Mouse (Mus musculus): ENCODE results near the gene Meox1. TPM values are rescaled to one million over a fixed set of nuclear protein-coding genes. Genes with fewer than 3 reads are reported as not detected.
A peak's percentile ranks its signal among the peaks of the same experiment; 100 is the strongest.

Meox1 gene
- polyA plus RNA-seq, 1 experiment, result 4.8 TPM

DNA sequence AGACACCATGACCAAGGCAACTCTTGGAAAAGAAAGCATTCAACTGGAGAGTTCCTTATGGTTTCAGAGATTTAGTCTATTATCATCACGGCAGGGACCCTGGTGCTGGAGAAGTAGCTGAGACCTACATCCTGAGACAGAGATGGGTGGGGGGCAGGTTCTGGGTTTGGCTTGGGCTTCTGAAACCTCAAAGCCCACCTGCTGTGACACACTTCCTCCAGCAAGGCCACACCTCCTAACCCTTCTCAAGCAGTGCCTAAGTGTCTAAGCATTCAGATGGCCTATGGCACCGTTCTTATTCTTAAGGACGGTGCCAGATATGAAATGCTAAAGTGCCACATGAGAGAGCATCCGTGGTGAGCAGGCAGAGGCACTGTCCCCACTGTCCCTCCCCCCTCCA lies 4.2 kb upstream of the Meox1 start:
- no peaks in the 10 kb centered on the region for H3K36me3 ChIP-seq (ENCODE audit: control insufficient read depth, insufficient read depth, low read length)
- H3K4me3 ChIP-seq (ENCODE audit: insufficient read depth, low read depth, low read length), result no peak overlapping the region
- no peak for DNase-seq
- WGBS, result 89% methylated on average over 4 of the region's 4 CpGs
- H3K27ac ChIP-seq (ENCODE audit: insufficient read depth, low read depth, low read length), result no peak overlapping the region
- TF ChIP-seq POLR2A (IDR thresholded peaks at IDR 0.05; ENCODE audit: low read depth, low read length) (no peak), CTCF (conservative IDR thresholded peaks at IDR 0.05; ENCODE audit: insufficient read depth, insufficient read length, low read depth, low read length) (no peak)
- no peaks in the 10 kb centered on the region for H3K4me1 ChIP-seq (ENCODE audit: control insufficient read depth, insufficient read depth, low read length)
- H3K27me3 ChIP-seq (replicated peaks; ENCODE audit: control insufficient read depth, insufficient read depth, low read length), result no peaks in the 10 kb centered on the region

GRCm38 (mm10) chr11:101896546-101897361 lies 2.6 kb upstream of the Meox1 start:
- TF ChIP-seq POLR2A (IDR thresholded peaks at IDR 0.05; ENCODE audit: low read depth, low read length) (no peak), CTCF (conservative IDR thresholded peaks at IDR 0.05; ENCODE audit: insufficient read depth, insufficient read length, low read depth, low read length) (no peak)
- Histone ChIP-seq H3K27ac (ENCODE audit: insufficient read depth, low read depth, low read length) (no peak overlapping the region), H3K36me3 (ENCODE audit: control insufficient read depth, insufficient read depth, low read length) (no peaks in the 10 kb centered on the region), H3K27me3 (replicated peaks; ENCODE audit: control insufficient read depth, insufficient read depth, low read length) (no peaks in the 10 kb centered on the region), H3K4me3 (ENCODE audit: insufficient read depth, low read depth, low read length) (no peak overlapping the region), H3K4me1 (ENCODE audit: control insufficient read depth, insufficient read depth, low read length) (no peaks in the 10 kb centered on the region)
- WGBS, result 35% methylated on average over 13 of the region's 13 CpGs
- DNase-seq, result peak; percentile 91

DNA sequence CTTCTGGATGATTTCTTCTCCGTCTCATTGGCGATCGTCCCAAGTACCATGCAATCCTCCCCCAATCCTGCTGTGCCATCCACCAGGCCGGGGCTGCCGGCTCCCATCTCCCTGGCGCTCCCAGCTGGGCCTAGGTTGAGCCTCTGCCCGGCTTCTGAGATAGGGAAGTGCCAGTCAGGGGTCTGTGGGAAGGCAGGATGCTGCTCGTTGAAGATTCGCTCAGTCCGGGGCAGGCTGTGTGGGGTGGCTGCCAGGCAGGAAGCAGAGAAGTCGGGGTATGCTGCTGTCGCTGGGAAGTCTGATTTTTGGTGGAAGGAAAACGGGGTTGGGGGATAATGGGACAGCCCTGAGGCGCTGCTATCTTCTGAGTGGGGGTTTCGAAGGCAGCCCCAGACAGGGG lies 614 bp downstream of the Meox1 start:
- Histone ChIP-seq H3K4me1 (ENCODE audit: control insufficient read depth, insufficient read depth, low read length) (no peaks in the 10 kb centered on the region), H3K36me3 (ENCODE audit: control insufficient read depth, insufficient read depth, low read length) (no peaks in the 10 kb centered on the region), H3K4me3 (ENCODE audit: insufficient read depth, low read depth, low read length) (peak overlapping the region; percentile 36), H3K27me3 (replicated peaks; ENCODE audit: control insufficient read depth, insufficient read depth, low read length) (no peaks in the 10 kb centered on the region; the same call in 1 of the 2 replicates), H3K27ac (ENCODE audit: insufficient read depth, low read depth, low read length) (peak overlapping the region; percentile 48)
- DNase-seq, result peak; percentile 58
- no peak for TF ChIP-seq POLR2A (IDR thresholded peaks at IDR 0.05; ENCODE audit: low read depth, low read length)
- TF ChIP-seq CTCF (conservative IDR thresholded peaks at IDR 0.05; ENCODE audit: insufficient read depth, insufficient read length, low read depth, low read length), result no peak
- WGBS, result 25% methylated on average over 15 of the region's 15 CpGs

DNA sequence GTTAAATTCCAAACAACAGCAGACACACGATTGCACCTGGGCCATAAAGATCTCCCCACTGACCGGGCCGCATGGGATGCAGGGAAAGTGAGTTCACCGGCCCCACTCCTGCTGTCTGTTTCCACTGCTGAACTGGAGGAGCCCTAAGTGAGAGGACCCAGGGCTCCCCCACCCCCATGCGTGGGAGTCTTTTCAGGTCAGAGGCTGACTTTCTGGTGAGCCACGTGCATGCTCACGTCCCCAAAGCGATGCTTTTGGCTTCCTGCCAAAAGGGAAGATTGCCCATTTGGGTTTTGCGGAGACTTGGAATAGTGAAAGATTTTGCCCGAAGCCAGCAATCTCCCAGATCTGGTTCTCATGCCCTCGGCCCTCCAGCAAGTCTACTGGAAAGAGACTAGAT lies 2.7 kb downstream of the Meox1 start:
- peak; percentile 40 for DNase-seq
- no peak for TF ChIP-seq CTCF (conservative IDR thresholded peaks at IDR 0.05; ENCODE audit: insufficient read depth, insufficient read length, low read depth, low read length)
- TF ChIP-seq POLR2A (IDR thresholded peaks at IDR 0.05; ENCODE audit: low read depth, low read length), result no peak
- Histone ChIP-seq H3K4me3 (ENCODE audit: insufficient read depth, low read depth, low read length) (no peak overlapping the region), H3K27ac (ENCODE audit: insufficient read depth, low read depth, low read length) (no peak overlapping the region), H3K27me3 (replicated peaks; ENCODE audit: control insufficient read depth, insufficient read depth, low read length) (no peaks in the 10 kb centered on the region; the same call in 1 of the 2 replicates), H3K4me1 (ENCODE audit: control insufficient read depth, insufficient read depth, low read length) (no peaks in the 10 kb centered on the region), H3K36me3 (ENCODE audit: control insufficient read depth, insufficient read depth, low read length) (no peaks in the 10 kb centered on the region)
- WGBS, result 9% methylated on average over 11 of the region's 11 CpGs

- 11% methylated on average over 13 of the region's 13 CpGs for WGBS
Measured at GRCm38 (mm10) chr11:101889781-101890180, 4.4 kb downstream of the Meox1 start.

GRCm38 (mm10) chr11:101888820-101889219 lies 5.4 kb downstream of the Meox1 start:
- WGBS, result 60% methylated on average over 6 of the region's 6 CpGs
- H3K36me3 ChIP-seq (ENCODE audit: control insufficient read depth, insufficient read depth, low read length), result no peaks in the 10 kb centered on the region
- no peak overlapping the region for H3K4me3 ChIP-seq (ENCODE audit: insufficient read depth, low read depth, low read length)
- TF ChIP-seq CTCF (conservative IDR thresholded peaks at IDR 0.05; ENCODE audit: insufficient read depth, insufficient read length, low read depth, low read length) (no peak), POLR2A (IDR thresholded peaks at IDR 0.05; ENCODE audit: low read depth, low read length) (no peak)
- H3K4me1 ChIP-seq (ENCODE audit: control insufficient read depth, insufficient read depth, low read length), result no peaks in the 10 kb centered on the region
- no peak for DNase-seq
- no peaks in the 10 kb centered on the region; the same call in 1 of the 2 replicates for H3K27me3 ChIP-seq (replicated peaks; ENCODE audit: control insufficient read depth, insufficient read depth, low read length)
- no peak overlapping the region for H3K27ac ChIP-seq (ENCODE audit: insufficient read depth, low read depth, low read length)

More at GRCm38 (mm10) chr11:101889781-101890180, 4.4 kb downstream of the Meox1 start:
- H3K27me3 ChIP-seq (replicated peaks; ENCODE audit: control insufficient read depth, insufficient read depth, low read length), result no peaks in the 10 kb centered on the region; the same call in 1 of the 2 replicates
- no peaks in the 10 kb centered on the region for H3K36me3 ChIP-seq (ENCODE audit: control insufficient read depth, insufficient read depth, low read length)
- no peak for TF ChIP-seq POLR2A (IDR thresholded peaks at IDR 0.05; ENCODE audit: low read depth, low read length)
- TF ChIP-seq CTCF (conservative IDR thresholded peaks at IDR 0.05; ENCODE audit: insufficient read depth, insufficient read length, low read depth, low read length), result no peak
- H3K4me1 ChIP-seq (ENCODE audit: control insufficient read depth, insufficient read depth, low read length), result no peaks in the 10 kb centered on the region
- H3K27ac ChIP-seq (ENCODE audit: insufficient read depth, low read depth, low read length), result no peak overlapping the region
- no peak for DNase-seq
- no peak overlapping the region for H3K4me3 ChIP-seq (ENCODE audit: insufficient read depth, low read depth, low read length)

DNA sequence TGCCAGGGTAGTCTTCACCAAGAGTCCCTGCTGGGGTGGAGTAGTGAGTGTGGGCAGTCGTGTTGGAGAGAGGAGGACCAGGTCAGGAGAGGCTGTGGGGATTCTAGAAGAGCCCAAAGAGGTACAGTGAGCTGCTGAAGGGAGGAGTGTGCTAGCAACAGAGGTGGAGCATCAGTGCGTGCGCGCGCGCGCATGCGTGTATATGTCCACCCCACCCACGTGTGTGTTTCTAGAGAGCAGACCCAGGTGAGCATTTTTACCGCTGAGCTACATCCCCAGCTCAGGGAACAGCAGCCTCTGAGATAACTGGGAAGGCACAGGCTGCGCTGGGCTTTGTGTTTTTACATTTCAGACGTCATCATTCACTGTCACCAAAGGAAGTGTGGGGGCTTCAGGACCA lies 7.7 kb downstream of the Meox1 start:
- no peak overlapping the region for H3K4me3 ChIP-seq (ENCODE audit: insufficient read depth, low read depth, low read length)
- no peaks in the 10 kb centered on the region for H3K4me1 ChIP-seq (ENCODE audit: control insufficient read depth, insufficient read depth, low read length)
- no peak overlapping the region for H3K27ac ChIP-seq (ENCODE audit: insufficient read depth, low read depth, low read length)
- TF ChIP-seq CTCF (conservative IDR thresholded peaks at IDR 0.05; ENCODE audit: insufficient read depth, insufficient read length, low read depth, low read length) (no peak), POLR2A (IDR thresholded peaks at IDR 0.05; ENCODE audit: low read depth, low read length) (no peak)
- DNase-seq, result peak; percentile 23
- H3K36me3 ChIP-seq (ENCODE audit: control insufficient read depth, insufficient read depth, low read length), result no peaks in the 10 kb centered on the region
- no peaks in the 10 kb centered on the region; the same call in 1 of the 2 replicates for H3K27me3 ChIP-seq (replicated peaks; ENCODE audit: control insufficient read depth, insufficient read depth, low read length)
- 78% methylated on average over 12 of the region's 12 CpGs for WGBS
